Mouse (Mus musculus): ENCODE data around the gene Caln1. TPM values are rescaled to one million over a fixed set of nuclear protein-coding genes. Genes with fewer than 3 reads are reported as not detected.

The Caln1 gene
- polyA plus RNA-seq, 1 experiment from 2014 or later = 0.08 TPM

- Histone ChIP-seq H3K36me3 (ENCODE audit: insufficient read depth) (no peaks in the 10 kb centered on the region), H3K4me3 (ENCODE audit: low read depth, low read length) (no peak overlapping the region), H3K27ac (ENCODE audit: low read depth) (no peak overlapping the region), H3K9ac (no peak overlapping the region), H3K27me3 (ENCODE audit: insufficient read depth, low read length) (peaks cover 49% of the 10 kb centered on the region), H3K4me2 (no peak overlapping the region), H3K9me3 (ENCODE audit: low read depth, low read length) (no peaks in the 10 kb centered on the region), H3K4me1 (ENCODE audit: insufficient read depth) (no peaks in the 10 kb centered on the region)
- WGBS = 31% methylated on average over 6 of the region's 6 CpGs
- ATAC-seq (ENCODE audit: insufficient read depth) = no peak
- DNase-seq = no peak
- TF ChIP-seq CTCF (IDR thresholded peaks at IDR 0.05; ENCODE audit: low read depth) = no peak
Measured at GRCm38 (mm10) chr5:130447438-130447837, 78.2 kb downstream of the Caln1 start.

GRCm38 (mm10) chr5:130448491-130448890, 79.2 kb downstream of the Caln1 start:
- ATAC-seq (ENCODE audit: insufficient read depth) = peak; percentile 55
- Histone ChIP-seq H3K4me3 (ENCODE audit: low read depth, low read length) (peak overlapping the region; percentile 38), H3K36me3 (ENCODE audit: insufficient read depth) (no peaks in the 10 kb centered on the region), H3K9me3 (ENCODE audit: low read depth, low read length) (no peaks in the 10 kb centered on the region), H3K4me2 (peak overlapping the region; percentile 67), H3K27me3 (ENCODE audit: insufficient read depth, low read length) (peaks cover 49% of the 10 kb centered on the region), H3K9ac (peak overlapping the region; percentile 35; the same call in 1 of the 2 replicates), H3K4me1 (ENCODE audit: insufficient read depth) (no peaks in the 10 kb centered on the region), H3K27ac (ENCODE audit: low read depth) (no peak overlapping the region)
- 0% methylated on average over 20 of the region's 20 CpGs for WGBS
- DNase-seq = peak; percentile 35
- no peak for TF ChIP-seq CTCF (IDR thresholded peaks at IDR 0.05; ENCODE audit: low read depth)

GRCm38 (mm10) chr5:130448931-130449856, 79.9 kb downstream of the Caln1 start:
- Histone ChIP-seq H3K4me1 (ENCODE audit: insufficient read depth) (no peaks in the 10 kb centered on the region), H3K4me3 (ENCODE audit: low read depth, low read length) (peak overlapping the region; percentile 38), H3K36me3 (ENCODE audit: insufficient read depth) (no peaks in the 10 kb centered on the region), H3K9me3 (ENCODE audit: low read depth, low read length) (no peaks in the 10 kb centered on the region), H3K9ac (peak overlapping the region; percentile 35), H3K27ac (ENCODE audit: low read depth) (no peak overlapping the region), H3K27me3 (ENCODE audit: insufficient read depth, low read length) (peaks cover 49% of the 10 kb centered on the region), H3K4me2 (peak overlapping the region; percentile 67)
- WGBS = under 1% methylated on average over 68 of the region's 77 CpGs
- DNase-seq (peak; percentile 40), ATAC-seq (ENCODE audit: insufficient read depth) (peak; percentile 62; the same call in 1 of the 2 replicates)
- TF ChIP-seq CTCF (IDR thresholded peaks at IDR 0.05; ENCODE audit: low read depth) = no peak

- Histone ChIP-seq H3K9me3 (ENCODE audit: low read depth, low read length) (no peaks in the 10 kb centered on the region), H3K36me3 (ENCODE audit: insufficient read depth) (no peaks in the 10 kb centered on the region), H3K4me2 (no peak overlapping the region), H3K4me3 (ENCODE audit: low read depth, low read length) (no peak overlapping the region), H3K27ac (ENCODE audit: low read depth) (no peak overlapping the region), H3K27me3 (ENCODE audit: insufficient read depth, low read length) (peaks cover 49% of the 10 kb centered on the region), H3K4me1 (ENCODE audit: insufficient read depth) (no peaks in the 10 kb centered on the region), H3K9ac (no peak overlapping the region)
- ATAC-seq (ENCODE audit: insufficient read depth) (no peak), DNase-seq (no peak)
- 8% methylated on average over 14 of the region's 14 CpGs for WGBS
- TF ChIP-seq CTCF (IDR thresholded peaks at IDR 0.05; ENCODE audit: low read depth) = no peak
Measured at GRCm38 (mm10) chr5:130450031-130450541, 80.8 kb downstream of the Caln1 start.

- H3K36me3 ChIP-seq (ENCODE audit: insufficient read depth) = no peaks in the 10 kb centered on the region
- no peaks in the 10 kb centered on the region for H3K27me3 ChIP-seq (ENCODE audit: insufficient read depth, low read length)
- no peaks in the 10 kb centered on the region for H3K9me3 ChIP-seq (ENCODE audit: low read depth, low read length)
- no peak overlapping the region for H3K27ac ChIP-seq (ENCODE audit: low read depth)
- WGBS = 82% methylated on average over 7 of the region's 7 CpGs
- DNase-seq = no peak
- no peak overlapping the region for H3K4me2 ChIP-seq
- H3K4me1 ChIP-seq (ENCODE audit: insufficient read depth) = no peaks in the 10 kb centered on the region
- no peak overlapping the region for H3K4me3 ChIP-seq (ENCODE audit: low read depth, low read length)
- H3K9ac ChIP-seq = no peak overlapping the region
- no peak for TF ChIP-seq CTCF (IDR thresholded peaks at IDR 0.05; ENCODE audit: low read depth)
- ATAC-seq (ENCODE audit: insufficient read depth) = no peak
Measured at GRCm38 (mm10) chr5:130458076-130458475, 88.8 kb downstream of the Caln1 start.

GRCm38 (mm10) chr5:130472209-130472608, 103.0 kb downstream of the Caln1 start:
- Histone ChIP-seq H3K9me3 (ENCODE audit: low read depth, low read length) (peaks cover 5% of the 10 kb centered on the region; the same call in 1 of the 2 replicates), H3K4me3 (ENCODE audit: low read depth, low read length) (no peak overlapping the region), H3K4me2 (no peak overlapping the region), H3K27me3 (ENCODE audit: insufficient read depth, low read length) (no peaks in the 10 kb centered on the region), H3K4me1 (ENCODE audit: insufficient read depth) (no peaks in the 10 kb centered on the region), H3K36me3 (ENCODE audit: insufficient read depth) (no peaks in the 10 kb centered on the region), H3K9ac (no peak overlapping the region), H3K27ac (ENCODE audit: low read depth) (no peak overlapping the region)
- no peak for DNase-seq
- WGBS = 66% methylated on average over 10 of the region's 10 CpGs
- no peak for TF ChIP-seq CTCF (IDR thresholded peaks at IDR 0.05; ENCODE audit: low read depth)
- no peak for ATAC-seq (ENCODE audit: insufficient read depth)

GRCm38 (mm10) chr5:130474876-130475275, 105.6 kb downstream of the Caln1 start:
- no peak overlapping the region for H3K9ac ChIP-seq
- 80% methylated on average over 6 of the region's 6 CpGs for WGBS
- H3K4me2 ChIP-seq = no peak overlapping the region
- ATAC-seq (ENCODE audit: insufficient read depth) = no peak
- H3K27me3 ChIP-seq (ENCODE audit: insufficient read depth, low read length) = no peaks in the 10 kb centered on the region
- H3K9me3 ChIP-seq (ENCODE audit: low read depth, low read length) = no peaks in the 10 kb centered on the region
- no peak overlapping the region for H3K4me3 ChIP-seq (ENCODE audit: low read depth, low read length)
- TF ChIP-seq CTCF (IDR thresholded peaks at IDR 0.05; ENCODE audit: low read depth) = no peak
- no peaks in the 10 kb centered on the region for H3K4me1 ChIP-seq (ENCODE audit: insufficient read depth)
- no peak overlapping the region for H3K27ac ChIP-seq (ENCODE audit: low read depth)
- H3K36me3 ChIP-seq (ENCODE audit: insufficient read depth) = no peaks in the 10 kb centered on the region
- no peak for DNase-seq
